Mouse (Mus musculus) adipocyte (in vitro differentiated cells): ENCODE measurements around the gene Shc3.

Source experiments
- DNase-seq: peaks from one replicate; pipeline ENCODE4 v3.0.0-alpha.2; 2016; ENCODE audit warnings: low spot score

Gene Shc3

DNA sequence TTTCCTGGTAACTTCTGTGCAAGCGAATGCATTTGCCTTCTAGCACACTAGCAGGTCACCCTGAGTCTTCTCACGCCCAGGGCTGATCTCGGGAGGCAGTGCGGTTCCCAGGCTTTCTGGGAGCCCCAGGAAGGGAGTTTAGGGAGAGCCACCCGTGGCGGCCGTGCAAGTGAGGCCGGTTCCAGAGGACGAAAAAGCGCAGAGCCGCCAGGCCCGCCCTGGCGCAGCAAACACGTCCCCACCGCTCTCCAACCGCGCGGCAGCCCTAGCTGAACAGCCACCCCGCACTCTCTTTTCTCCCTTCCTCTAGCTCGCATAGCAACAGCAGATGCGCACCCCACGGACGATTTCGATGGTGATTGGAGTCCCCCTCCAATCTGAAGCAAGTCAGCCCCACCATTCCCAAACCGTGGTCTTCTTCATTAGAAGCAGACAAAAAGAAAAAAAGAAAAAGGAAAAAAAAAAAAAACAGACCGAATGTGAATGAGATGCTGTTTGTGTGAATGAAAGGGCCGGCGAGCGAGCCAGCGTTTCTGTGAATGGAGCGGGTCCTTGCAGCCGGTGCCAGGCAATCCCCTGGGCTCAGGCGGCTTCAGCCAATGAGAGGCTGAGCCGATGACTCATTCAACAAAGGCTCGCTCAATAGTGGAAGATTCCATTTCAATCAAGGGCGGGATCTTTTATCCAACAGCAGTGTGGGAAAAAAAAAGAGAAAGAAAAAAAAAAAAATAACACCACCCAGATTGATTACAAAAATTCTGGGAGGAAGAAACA is at the start of gene Shc3:
Gene Shc3, minus strand, starts transcription at position 509 of the 774 bp plus-strand sequence.
- no peak for DNase-seq

DNA sequence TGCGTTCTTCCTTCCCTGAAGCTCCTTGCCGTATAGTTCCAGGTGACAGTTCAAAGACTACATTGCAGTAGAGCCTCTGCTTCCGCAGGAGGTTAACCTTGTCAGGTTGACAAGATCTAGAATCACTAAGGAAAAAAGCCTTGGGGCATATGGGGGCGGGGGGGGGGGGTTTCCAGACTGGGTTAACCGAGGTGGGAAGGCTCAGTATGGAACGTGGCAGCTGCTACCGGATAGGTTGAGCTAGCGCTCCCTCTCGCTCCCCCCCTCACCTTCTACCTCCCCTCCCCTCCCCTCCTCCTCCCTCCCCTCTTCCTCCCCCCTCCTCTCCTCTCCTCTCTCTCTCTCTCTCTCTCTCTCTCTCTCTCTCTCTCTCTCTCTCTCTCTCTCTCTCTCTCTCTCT is 49.4 kb upstream of the Shc3 start:
- no peak for DNase-seq

DNA sequence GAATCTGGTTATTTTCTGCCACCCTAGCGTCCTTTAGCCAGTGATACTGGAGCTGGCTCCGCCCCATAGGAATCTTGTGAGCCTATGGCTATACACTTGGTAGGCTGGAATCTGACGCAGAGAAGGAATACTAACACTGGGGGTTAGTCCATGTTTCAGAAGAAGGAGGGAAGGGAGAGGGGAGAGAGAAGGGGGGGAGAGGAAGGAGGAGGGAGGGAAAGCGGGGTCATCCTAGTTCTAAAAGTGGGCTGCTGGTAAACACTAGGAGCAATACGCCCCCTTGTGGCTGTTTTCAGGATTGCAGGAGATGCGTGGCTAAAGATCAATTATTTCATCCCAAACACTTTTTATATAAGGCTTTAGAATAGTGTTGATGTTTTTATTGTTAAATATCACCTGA is 48.6 kb upstream of the Shc3 start:
- peak; percentile 27 for DNase-seq

DNA sequence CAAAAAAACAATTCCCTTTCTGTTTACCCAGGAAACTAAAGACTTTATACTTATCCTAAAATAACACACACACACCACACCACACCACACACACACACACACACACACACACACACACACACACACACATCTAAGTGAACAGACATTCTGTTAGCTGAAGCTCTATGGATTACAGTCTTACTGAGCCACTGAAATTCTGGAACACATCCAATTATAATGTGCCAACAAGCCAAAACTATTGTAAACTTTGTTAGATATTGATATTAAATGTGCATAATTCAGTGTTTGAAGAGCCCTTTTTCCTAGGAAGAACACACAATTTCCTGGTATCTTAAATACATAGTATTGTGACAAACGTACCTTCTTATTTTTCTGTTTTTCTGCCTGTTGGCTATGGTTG is 48.1 kb upstream of the Shc3 start:
- DNase-seq: no peak

DNA sequence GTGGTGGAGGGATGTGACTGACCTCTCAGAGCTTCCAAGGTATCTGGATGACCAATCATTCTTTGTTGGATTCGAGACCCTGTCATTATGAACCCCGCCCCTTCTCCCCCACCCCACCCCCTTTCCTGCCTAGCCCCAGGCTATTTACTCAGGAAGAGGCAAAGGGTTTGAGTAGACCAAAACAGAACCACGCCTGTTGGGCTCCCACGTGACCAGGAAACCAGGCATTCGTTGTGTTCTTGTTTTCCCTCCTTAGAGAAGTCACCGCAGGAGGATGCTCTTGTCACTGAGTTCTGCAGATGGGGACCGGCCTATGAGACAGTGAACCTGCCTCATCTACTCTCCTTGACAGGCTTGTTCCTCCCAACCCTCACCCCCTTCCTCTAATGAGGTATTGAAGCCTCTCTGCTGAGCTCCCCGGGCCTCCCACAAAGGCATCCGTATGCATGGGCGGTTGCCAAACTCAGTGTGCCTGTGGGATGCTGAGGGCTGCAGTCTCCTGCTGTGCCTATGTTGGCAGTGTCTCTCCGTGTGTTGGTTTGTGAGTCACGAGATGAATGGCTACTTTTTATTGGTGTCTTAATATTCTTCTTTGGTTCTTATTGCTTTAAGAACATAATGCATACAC is 47.3 kb upstream of the Shc3 start:
- no peak for DNase-seq

GRCm38 (mm10) chr13:51615815-51616214 is 46.6 kb upstream of the Shc3 start:
- peak; percentile 7 for DNase-seq

DNA sequence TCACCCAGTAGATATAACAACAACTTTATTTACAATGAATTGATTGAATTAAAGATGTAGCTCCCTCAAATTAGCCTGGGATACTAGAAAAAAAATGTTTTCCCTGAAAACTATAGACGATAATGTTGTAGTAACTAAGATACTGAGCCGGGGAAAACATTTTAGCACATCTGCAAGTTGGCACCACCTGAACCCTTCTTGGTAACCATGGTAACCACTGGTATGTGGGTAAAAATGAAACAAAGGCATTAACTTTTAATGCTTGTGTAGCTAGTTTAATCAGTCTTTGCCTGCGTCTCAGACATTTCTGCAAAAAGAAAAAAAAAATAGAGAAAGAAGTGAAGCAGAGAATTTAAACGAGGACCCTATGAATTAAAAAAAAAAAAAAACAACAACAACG is 42.3 kb upstream of the Shc3 start:
- no peak for DNase-seq

GRCm38 (mm10) chr13:51611060-51611459 is 41.8 kb upstream of the Shc3 start:
- DNase-seq: no peak

- no peak for DNase-seq
Measured at GRCm38 (mm10) chr13:51609231-51609630, 40.0 kb upstream of the Shc3 start.

DNA sequence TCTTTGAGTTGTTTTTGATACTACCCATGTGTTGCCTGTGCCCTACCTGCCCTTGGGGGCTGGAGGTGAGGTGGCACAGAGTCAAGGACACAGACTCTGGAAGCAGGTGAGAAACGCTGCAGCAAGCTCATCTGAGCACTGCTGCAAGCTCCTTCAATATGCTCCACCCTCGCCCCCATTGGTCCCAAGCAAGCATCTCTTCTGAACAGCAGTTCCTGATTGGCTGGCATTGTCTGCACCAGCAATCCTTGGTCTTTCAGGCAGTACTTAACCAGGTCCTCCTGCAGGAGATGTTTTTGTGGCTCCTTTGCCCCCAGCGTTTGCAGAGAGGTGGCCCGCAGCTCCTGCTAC is 34.6 kb upstream of the Shc3 start:
- DNase-seq: no peak

- no peak for DNase-seq
Measured at GRCm38 (mm10) chr13:51603221-51603893, 34.1 kb upstream of the Shc3 start.

- no peak for DNase-seq
Measured at GRCm38 (mm10) chr13:51602764-51603163, 33.5 kb upstream of the Shc3 start.

GRCm38 (mm10) chr13:51600169-51600568 is 30.9 kb upstream of the Shc3 start:
- no peak for DNase-seq

DNA sequence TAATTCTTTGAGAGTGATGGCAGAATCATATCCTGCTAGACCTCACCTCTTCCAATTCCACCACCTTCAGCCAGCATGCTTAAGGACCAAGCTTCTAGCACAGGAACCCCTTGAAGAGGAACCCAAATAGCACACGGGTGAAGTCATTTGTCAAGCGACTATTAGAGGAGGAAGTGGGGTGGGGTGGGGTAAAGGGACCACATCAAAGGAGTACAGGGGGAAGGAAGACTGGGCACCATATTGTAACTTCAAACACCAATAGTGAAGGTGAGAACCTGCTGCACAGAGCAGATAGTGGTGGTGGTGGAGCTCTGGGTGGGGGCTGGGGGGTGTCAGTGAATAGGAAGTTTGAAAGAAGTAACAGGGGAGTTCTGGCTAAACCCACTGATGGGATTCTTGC is 28.8 kb upstream of the Shc3 start:
- no peak for DNase-seq

GRCm38 (mm10) chr13:51595404-51595803 is 26.2 kb upstream of the Shc3 start:
- DNase-seq: no peak

- DNase-seq: no peak
Measured at GRCm38 (mm10) chr13:51594656-51595311, 25.6 kb upstream of the Shc3 start.

DNA sequence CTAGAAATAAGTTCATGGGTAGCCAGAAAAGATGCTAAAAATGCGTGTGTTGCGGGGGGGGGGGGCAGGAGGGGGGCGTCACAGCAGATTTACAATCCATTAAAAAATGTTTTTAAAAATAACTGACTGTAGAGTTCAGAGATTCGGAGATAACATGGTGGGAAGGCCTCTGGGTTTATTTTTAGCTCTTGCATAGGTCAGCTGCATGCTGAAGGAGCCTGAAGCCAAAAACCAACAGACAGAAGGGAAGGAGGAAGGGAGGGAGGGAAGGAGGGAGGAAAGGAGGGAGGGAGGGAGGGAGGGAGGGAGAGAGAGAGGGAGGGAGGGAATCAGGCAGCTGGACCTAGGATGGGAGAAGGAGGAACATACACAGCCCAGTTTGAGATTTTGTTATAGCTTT is 18.8 kb upstream of the Shc3 start:
- no peak for DNase-seq

- no peak for DNase-seq
Measured at GRCm38 (mm10) chr13:51582204-51582603, 13.0 kb upstream of the Shc3 start.

GRCm38 (mm10) chr13:51580263-51581044 is 11.2 kb upstream of the Shc3 start:
- no peak for DNase-seq

DNA sequence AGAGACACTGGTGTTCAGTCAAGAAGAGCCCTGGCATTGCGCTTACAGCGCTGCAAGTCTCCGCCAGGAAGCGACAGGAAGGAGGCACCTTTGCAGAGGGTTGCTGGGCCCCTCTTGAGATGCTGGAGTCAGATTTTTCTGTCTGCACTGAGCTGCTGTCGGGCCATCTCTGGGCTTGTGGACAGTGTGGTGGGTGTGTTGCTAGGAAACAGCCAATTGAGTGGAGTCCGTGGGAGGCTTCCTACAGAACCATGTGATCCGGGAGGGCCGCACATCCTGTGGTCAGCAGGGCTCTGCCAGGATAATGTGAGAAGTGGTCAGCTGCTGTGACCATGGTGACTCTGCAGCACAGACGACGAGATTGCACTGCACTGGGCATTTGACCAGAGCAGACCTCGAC is 4.6 kb upstream of the Shc3 start:
- no peak for DNase-seq

- DNase-seq: no peak
Measured at GRCm38 (mm10) chr13:51570111-51570510, 892 bp upstream of the Shc3 start.

DNA sequence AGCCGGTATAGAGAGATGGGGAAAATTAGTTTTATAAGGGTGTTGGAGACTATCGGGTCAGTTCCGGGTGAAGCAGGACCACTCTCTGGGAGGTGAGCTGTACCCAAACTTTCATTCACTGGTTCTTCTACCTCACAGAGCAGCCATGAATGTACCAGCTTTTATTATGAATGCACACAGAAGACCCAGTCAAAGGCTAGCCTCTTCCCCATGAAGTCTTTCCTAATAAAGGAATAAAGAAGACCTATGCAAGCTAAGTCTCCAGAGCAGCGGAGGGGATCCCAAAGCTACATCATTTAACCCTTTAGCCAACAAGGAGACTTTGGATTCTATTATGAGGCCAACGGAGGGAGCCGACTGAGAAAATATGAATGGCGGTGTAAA is 458 bp upstream of the Shc3 start:
- no peak for DNase-seq
